Mouse (Mus musculus) embryonic fibroblast, embryonic 13.5 days (primary cell): ENCODE measurements at regions not wholly inside any gene's neighbourhood (a gene's known extent, or its start where the extent isn't known, plus 50 kb on each side); places are given as distances from the start of the nearest gene placed in this dataset.

ENCODE experiments used
- H3K27ac ChIP-seq: 2 replicates; pipeline ENCODE4 v1.5.1; 2012; ENCODE audit warnings: low read length, control low read depth, inconsistent platforms; ENCODE audit not compliant: insufficient read depth
- H3K4me1 ChIP-seq: 2 replicates; pipeline ENCODE4 v1.6.1; 2011; ENCODE audit warnings: low read length; ENCODE audit not compliant: control insufficient read depth, insufficient read depth
- H3K4me3 ChIP-seq: 2 replicates; pipeline ENCODE4 v1.5.1; 2011; ENCODE audit warnings: mild to moderate bottlenecking, control low read depth, low read length; ENCODE audit not compliant: insufficient read depth
- CTCF ChIP-seq: IDR thresholded peaks from 2 replicates; pipeline ENCODE4 v1.5.1; 2011; ENCODE audit warnings: mild to moderate bottlenecking, control low read depth, low read length, moderate library complexity, borderline replicate concordance; ENCODE audit not compliant: insufficient read depth
- POLR2A ChIP-seq: IDR thresholded peaks from 2 replicates; pipeline ENCODE4 v1.6.1; 2011; ENCODE audit warnings: low read depth, mild to moderate bottlenecking, control low read depth, low read length, moderate library complexity

- Histone ChIP-seq H3K4me3 (no peak overlapping the region), H3K27ac (no peak overlapping the region), H3K4me1 (no peaks in the 10 kb centered on the region)
- TF ChIP-seq CTCF, result no peak
- TF ChIP-seq POLR2A, result no peak
These were observed 309.5 kb downstream of the 1810013L24Rik start for GRCm38 (mm10) chr16:9139405-9139804.

- H3K4me3 ChIP-seq, result no peak overlapping the region
- H3K27ac ChIP-seq, result no peak overlapping the region
- no peaks in the 10 kb centered on the region for H3K4me1 ChIP-seq
- TF ChIP-seq CTCF, result no peak
- TF ChIP-seq POLR2A, result no peak
These were observed 319.6 kb downstream of the 1810013L24Rik start for GRCm38 (mm10) chr16:9149209-9150135.

- H3K4me3 ChIP-seq, result no peak overlapping the region
- H3K27ac ChIP-seq, result no peak overlapping the region
- TF ChIP-seq POLR2A, result no peak
- no peak for TF ChIP-seq CTCF
- H3K4me1 ChIP-seq, result no peaks in the 10 kb centered on the region
These were observed 322.0 kb downstream of the 1810013L24Rik start for GRCm38 (mm10) chr16:9151936-9152335.

- Histone ChIP-seq H3K27ac (no peak overlapping the region), H3K4me3 (no peak overlapping the region), H3K4me1 (no peaks in the 10 kb centered on the region)
- TF ChIP-seq POLR2A (no peak), CTCF (no peak)
These were observed 323.6 kb downstream of the 1810013L24Rik start for GRCm38 (mm10) chr16:9153501-9153900.

- no peaks in the 10 kb centered on the region for H3K4me1 ChIP-seq
- TF ChIP-seq POLR2A (no peak), CTCF (no peak)
- H3K27ac ChIP-seq, result no peak overlapping the region
- H3K4me3 ChIP-seq, result no peak overlapping the region
These were observed 335.9 kb downstream of the 1810013L24Rik start for GRCm38 (mm10) chr16:9165763-9166310.

- no peak overlapping the region for H3K4me3 ChIP-seq
- no peaks in the 10 kb centered on the region for H3K4me1 ChIP-seq
- no peak for TF ChIP-seq CTCF
- TF ChIP-seq POLR2A, result no peak
- no peak overlapping the region for H3K27ac ChIP-seq
These were observed 346.5 kb downstream of the 1810013L24Rik start for GRCm38 (mm10) chr16:9176402-9176801.

GRCm38 (mm10) chr16:9195821-9196220 lies 365.9 kb downstream of the 1810013L24Rik start:
- Histone ChIP-seq H3K4me1 (no peaks in the 10 kb centered on the region), H3K4me3 (no peak overlapping the region)
- TF ChIP-seq POLR2A (no peak), CTCF (no peak)

GRCm38 (mm10) chr16:9198903-9199532 lies 369.1 kb downstream of the 1810013L24Rik start:
- no peak for TF ChIP-seq CTCF
- no peak for TF ChIP-seq POLR2A
- H3K4me1 ChIP-seq, result no peaks in the 10 kb centered on the region
- H3K4me3 ChIP-seq, result no peak overlapping the region
- H3K27ac ChIP-seq, result no peak overlapping the region

More at GRCm38 (mm10) chr16:9195821-9196220, 365.9 kb downstream of the 1810013L24Rik start:
- no peak overlapping the region for H3K27ac ChIP-seq

- peaks cover 3% of the 10 kb centered on the region; the same call in 1 of the 2 replicates for H3K4me1 ChIP-seq
- H3K4me3 ChIP-seq, result no peak overlapping the region
- no peak for TF ChIP-seq CTCF
- TF ChIP-seq POLR2A, result no peak
- H3K27ac ChIP-seq, result no peak overlapping the region
These were observed 378.7 kb downstream of the 1810013L24Rik start for GRCm38 (mm10) chr16:9208602-9209001.

- H3K4me1 ChIP-seq, result peaks cover 3% of the 10 kb centered on the region; the same call in 1 of the 2 replicates
- peak overlapping the region; percentile 47; the same call in 1 of the 2 replicates for H3K27ac ChIP-seq
- TF ChIP-seq POLR2A (no peak), CTCF (no peak)
- H3K4me3 ChIP-seq, result no peak overlapping the region
These were observed 381.6 kb downstream of the 1810013L24Rik start for GRCm38 (mm10) chr16:9211485-9211884.
